Mouse (Mus musculus) MEL (cell line): ENCODE measurements around the gene Traf1. TPM values are rescaled to one million over a fixed set of nuclear protein-coding genes. Genes with fewer than 3 reads are reported as not detected.

ENCODE experiments used
- DNase-seq: peaks from one replicate; pipeline ENCODE4 v3.0.0; 2011; ENCODE audit warnings: low read depth, low spot score
- H3K27ac ChIP-seq: 2 replicates; pipeline ENCODE4 v1.5.1; 2012; ENCODE audit warnings: low read depth, mild to moderate bottlenecking, control low read depth, low read length, moderate library complexity; ENCODE audit not compliant: control insufficient read depth
- H3K27me3 ChIP-seq, 2 experiments: fragments of 150-350 bp in 1 of 2; sonication (generic) in 1 of 2; 2 replicates each; pipeline ENCODE4 v1.6.1; 2012; ENCODE audit warnings: low read length in 2 of 2, mild to moderate bottlenecking in 2 of 2, improper control_type of control experiment in 1 of 2, moderate library complexity in 1 of 2; ENCODE audit not compliant: insufficient read depth in 2 of 2, control insufficient read depth in 1 of 2
- H3K36me3 ChIP-seq, 2 experiments: 2 replicates each; pipeline ENCODE4 v1.6.1; 2012 to 2014; ENCODE audit warnings: low read length in 2 of 2, improper control_type of control experiment in 1 of 2, inconsistent platforms in 1 of 2, mild to moderate bottlenecking in 1 of 2; ENCODE audit not compliant: insufficient read depth in 2 of 2, control insufficient read depth in 1 of 2
- H3K4me1 ChIP-seq, 2 experiments: fragments of 150-350 bp in 1 of 2; sonication (generic) in 1 of 2; 2 replicates each; pipeline ENCODE4 v1.6.1; 2012; ENCODE audit warnings: low read length in 2 of 2, improper control_type of control experiment in 1 of 2, mild to moderate bottlenecking in 1 of 2; ENCODE audit not compliant: insufficient read depth in 2 of 2, control insufficient read depth in 1 of 2
- H3K4me3 ChIP-seq, 2 experiments: fragments of 150-350 bp in 1 of 2; sonication (generic) in 1 of 2; 2 replicates each; pipeline ENCODE4 v1.5.1; 2012; ENCODE audit warnings: low read depth in 2 of 2, low read length in 2 of 2, mild to moderate bottlenecking in 2 of 2, moderate library complexity in 2 of 2, control low read depth in 1 of 2, improper control_type of control experiment in 1 of 2; ENCODE audit not compliant: control insufficient read depth in 1 of 2, insufficient read depth in 1 of 2
- H3K79me2 ChIP-seq: 2 replicates; pipeline ENCODE4 v1.6.1; 2012; ENCODE audit warnings: mild to moderate bottlenecking, low read length, moderate library complexity; ENCODE audit not compliant: control insufficient read depth, poor library complexity, insufficient read depth
- H3K9ac ChIP-seq: 2 replicates; pipeline ENCODE4 v1.6.1; 2012; ENCODE audit warnings: low read depth, mild to moderate bottlenecking, control low read depth, low read length, moderate library complexity; ENCODE audit not compliant: control insufficient read depth, poor library complexity, severe bottlenecking
- H3K9me3 ChIP-seq: fragments of 150-350 bp; sonication (generic); replicated peaks from 2 replicates; pipeline ENCODE4 v1.6.1; 2012; ENCODE audit warnings: mild to moderate bottlenecking, low read length, improper control_type of control experiment, moderate library complexity; ENCODE audit not compliant: insufficient read depth
- CHD1 ChIP-seq: IDR thresholded peaks from 2 replicates; pipeline ENCODE4 v1.6.1; 2012; ENCODE audit warnings: low read depth, mild to moderate bottlenecking, inconsistent platforms, low read length, improper control_type of control experiment
- E2F4 ChIP-seq: IDR thresholded peaks from 2 replicates; pipeline ENCODE4 v1.6.1; 2011; ENCODE audit warnings: low read depth, low read length, improper control_type of control experiment, borderline replicate concordance
- ELF1 ChIP-seq: IDR thresholded peaks from 2 replicates; pipeline ENCODE4 v1.6.1; 2014; ENCODE audit warnings: low read depth, mild to moderate bottlenecking, inconsistent platforms, low read length, improper control_type of control experiment, moderate library complexity
- EP300 ChIP-seq, 2 experiments: IDR thresholded peaks; 2 replicates each; pipeline ENCODE4 v1.6.1; 2011; ENCODE audit warnings: improper control_type of control experiment in 2 of 2, low read length in 2 of 2, low read depth in 1 of 2, mild to moderate bottlenecking in 1 of 2
- GATA1 ChIP-seq: IDR thresholded peaks from 2 replicates; pipeline ENCODE4 v1.6.1; 2011; ENCODE audit warnings: low read depth, low read length, improper control_type of control experiment
- HCFC1 ChIP-seq: IDR thresholded peaks from 2 replicates; pipeline ENCODE4 v1.6.1; 2012; ENCODE audit warnings: low read depth, mild to moderate bottlenecking, inconsistent platforms, low read length, improper control_type of control experiment, moderate library complexity
- KAT2A ChIP-seq: conservative IDR thresholded peaks from 2 replicates; pipeline ENCODE4 v1.6.1; 2012; ENCODE audit warnings: low read depth, low read length, improper control_type of control experiment, inconsistent platforms
- MAFK ChIP-seq: IDR thresholded peaks from 2 replicates; pipeline ENCODE4 v1.6.1; 2011; ENCODE audit warnings: low read depth, mild to moderate bottlenecking, low read length, improper control_type of control experiment, borderline replicate concordance
- MAZ ChIP-seq: IDR thresholded peaks from 2 replicates; pipeline ENCODE4 v1.6.1; 2012; ENCODE audit warnings: low read depth, mild to moderate bottlenecking, inconsistent platforms, low read length, improper control_type of control experiment
- MEF2A ChIP-seq: IDR thresholded peaks from 2 replicates; pipeline ENCODE4 v1.6.1; 2014; ENCODE audit warnings: low read depth, mild to moderate bottlenecking, inconsistent platforms, low read length, improper control_type of control experiment; ENCODE audit not compliant: poor library complexity, insufficient replicate concordance, severe bottlenecking; ENCODE audit errors: extremely low read depth
- MYB ChIP-seq: IDR thresholded peaks from 2 replicates; pipeline ENCODE4 v1.6.1; 2011; ENCODE audit warnings: mild to moderate bottlenecking, low read depth, low read length, improper control_type of control experiment
- NELFE ChIP-seq: IDR thresholded peaks from 2 replicates; pipeline ENCODE4 v1.6.1; 2011; ENCODE audit warnings: low read depth, low read length, improper control_type of control experiment
- NRF1 ChIP-seq: IDR thresholded peaks from 2 replicates; pipeline ENCODE4 v1.6.1; 2014; ENCODE audit warnings: low read depth, mild to moderate bottlenecking, inconsistent platforms, low read length, improper control_type of control experiment, moderate library complexity; ENCODE audit not compliant: poor library complexity, insufficient read depth, severe bottlenecking
- POLR2A ChIP-seq, 2 experiments: IDR thresholded peaks; 2 replicates each; pipeline ENCODE4 v1.6.1; 2011 to 2012; ENCODE audit warnings: low read length in 2 of 2, mild to moderate bottlenecking in 2 of 2, control low read depth in 1 of 2, improper control_type of control experiment in 1 of 2, low read depth in 1 of 2, moderate library complexity in 1 of 2; ENCODE audit not compliant: control insufficient read depth in 1 of 2, insufficient read depth in 1 of 2, poor library complexity in 1 of 2
- POLR2AphosphoS2 ChIP-seq: IDR thresholded peaks from 2 replicates; pipeline ENCODE4 v1.6.1; 2011; ENCODE audit warnings: low read length, improper control_type of control experiment
- POLR2AphosphoS5 ChIP-seq: IDR thresholded peaks from 2 replicates; pipeline ENCODE4 v1.6.1; 2012; ENCODE audit warnings: low read depth, borderline replicate concordance, mild to moderate bottlenecking, inconsistent platforms, low read length, moderate library complexity, mixed read lengths
- SIN3A ChIP-seq: IDR thresholded peaks from 2 replicates; pipeline ENCODE4 v1.6.1; 2012; ENCODE audit warnings: low read length, improper control_type of control experiment, inconsistent platforms
- SMC3 ChIP-seq: IDR thresholded peaks from 2 replicates; pipeline ENCODE4 v1.6.1; 2011; ENCODE audit warnings: low read depth, low read length, improper control_type of control experiment
- TBP ChIP-seq: IDR thresholded peaks from 2 replicates; pipeline ENCODE4 v1.8.0; 2011; ENCODE audit warnings: low read depth, low read length, improper control_type of control experiment
- TCF12 ChIP-seq: IDR thresholded peaks from 2 replicates; pipeline ENCODE4 v1.6.1; 2014; ENCODE audit warnings: low read depth, mild to moderate bottlenecking, inconsistent platforms, low read length, improper control_type of control experiment, moderate library complexity
- UBTF ChIP-seq: IDR thresholded peaks from 2 replicates; pipeline ENCODE4 v1.6.1; 2012; ENCODE audit warnings: low read depth, mild to moderate bottlenecking, inconsistent platforms, low read length, improper control_type of control experiment, moderate library complexity, borderline replicate concordance; ENCODE audit not compliant: insufficient read depth
- USF1 ChIP-seq: IDR thresholded peaks from 2 replicates; pipeline ENCODE4 v1.6.1; 2014; ENCODE audit warnings: low read depth, mild to moderate bottlenecking, inconsistent platforms, low read length, improper control_type of control experiment, moderate library complexity
- ZMIZ1 ChIP-seq: IDR thresholded peaks from 2 replicates; pipeline ENCODE4 v1.6.1; 2012; ENCODE audit warnings: low read depth, mild to moderate bottlenecking, inconsistent platforms, low read length, improper control_type of control experiment, moderate library complexity
- ZNF384 ChIP-seq: IDR thresholded peaks from 2 replicates; pipeline ENCODE4 v1.6.1; 2012; ENCODE audit warnings: low read depth, mild to moderate bottlenecking, inconsistent platforms, low read length, improper control_type of control experiment
- polyA plus RNA-seq, 2 experiments: library from polyadenylated mRNA; stranded (reverse) in 1 of 2; unstranded in 1 of 2; fragments of >175 nt in 1 of 2; fragments of >200 nt in 1 of 2; gene quantifications; 2 replicates each; pipeline versions ENCODE4 v1.2.1 to v1.2.4; 2012; ENCODE audit warnings: low replicate concordance in 2 of 2, low read depth in 1 of 2; ENCODE audit not compliant: insufficient read length in 2 of 2, insufficient read depth in 1 of 2, missing spikeins in 1 of 2
- total RNA-seq: library from RNA; depleted of rRNA; stranded (reverse); fragments of 300-350 nt; gene quantifications from 2 replicates; pipeline ENCODE4 v1.2.3, GENCODE M21; 2012

Traf1 gene
- total and polyA plus RNA-seq, 3 experiments: 0.03 to 0.04 TPM; not detected in 1

GRCm38 (mm10) chr2:34965293-34965692 is 3.7 kb upstream of the Traf1 start:
- Histone ChIP-seq H3K27ac (no peak overlapping the region), H3K9ac (peak overlapping the region; percentile 55), H3K4me3 (peak overlapping the region; percentile 46 to 58), H3K27me3 (no peaks in the 10 kb centered on the region; a peak in 1 of 4 replicates), H3K4me1 (peaks cover 0 to 20% of the 10 kb centered on the region in 2 experiments; a peak in 2 of 4 replicates), H3K36me3 (peaks cover 0 to 13% of the 10 kb centered on the region in 2 experiments; a peak in 2 of 4 replicates), H3K9me3 (no peaks in the 10 kb centered on the region), H3K79me2 (no peaks in the 10 kb centered on the region)
- peak; percentile 80 for DNase-seq
- TF ChIP-seq NELFE (peak; percentile 67), ZMIZ1 (peak; percentile 48; the same call in 1 of the 2 replicates), CHD1 (no peak), ELF1 (peak; percentile 83), MAZ (peak; percentile 82; the same call in 1 of the 2 replicates), TCF12 (0 out of 2 replicates have a peak, but pooled peaks have one; percentile 18), NRF1 (no peak), HCFC1 (peak; percentile 56; the same call in 1 of the 2 replicates), USF1 (no peak), POLR2AphosphoS2 (peak; percentile 47; the same call in 1 of the 2 replicates), POLR2A (IDR thresholded peaks at IDR 0.05; ENCODE audit: control insufficient read depth in 1 of 2, insufficient read depth in 1 of 2, low read depth in 1 of 2, low read length in 2 of 2, poor library complexity in 1 of 2) (peak; percentile 45 to 71; a peak in 2 of 4 replicates), MEF2A (no peak), SIN3A (peak; percentile 41; the same call in 1 of the 2 replicates)

GRCm38 (mm10) chr2:34964651-34965050 is 3.1 kb upstream of the Traf1 start:
- peaks cover 0 to 20% of the 10 kb centered on the region in 2 experiments; a peak in 2 of 4 replicates for H3K4me1 ChIP-seq
- H3K27me3 ChIP-seq: peaks cover 0 to 2% of the 10 kb centered on the region in 2 experiments; a peak in 2 of 4 replicates
- H3K36me3 ChIP-seq: peaks cover 0 to 13% of the 10 kb centered on the region in 2 experiments; a peak in 2 of 4 replicates
- TF ChIP-seq UBTF: no peak
- no peak for TF ChIP-seq TCF12
- no peak for TF ChIP-seq TBP
- TF ChIP-seq E2F4: no peak
- TF ChIP-seq EP300 (IDR thresholded peaks at IDR 0.05; ENCODE audit: low read depth in 1 of 2, low read length in 2 of 2): no peak
- no peak for TF ChIP-seq MAFK
- TF ChIP-seq KAT2A: no peak
- no peak for TF ChIP-seq POLR2AphosphoS5
- TF ChIP-seq SMC3: no peak
- no peak for TF ChIP-seq SIN3A
- no peak for TF ChIP-seq GATA1
- TF ChIP-seq USF1: no peak
- TF ChIP-seq MEF2A: no peak
- TF ChIP-seq NELFE: no peak
- no peak for TF ChIP-seq ZNF384
- no peak for TF ChIP-seq MYB
- H3K9me3 ChIP-seq: no peaks in the 10 kb centered on the region
- H3K27ac ChIP-seq: no peak overlapping the region
- H3K4me3 ChIP-seq: no peak overlapping the region
- H3K79me2 ChIP-seq: no peaks in the 10 kb centered on the region
- H3K9ac ChIP-seq: no peak overlapping the region
- no peak for DNase-seq
